Mouse (Mus musculus): ENCODE measurements around the gene Clec10a.

Gene Clec10a

GRCm38 (mm10) chr11:70185120-70185519 is 29.1 kb downstream of the Clec10a start:
- no peak for DNase-seq

GRCm38 (mm10) chr11:70189319-70190134 is 33.5 kb downstream of the Clec10a start:
- no peak for DNase-seq

GRCm38 (mm10) chr11:70191188-70191587 is 35.2 kb downstream of the Clec10a start:
- DNase-seq: no peak

GRCm38 (mm10) chr11:70192157-70192556 is 36.2 kb downstream of the Clec10a start:
- no peak for DNase-seq

GRCm38 (mm10) chr11:70193354-70194285 is 37.6 kb downstream of the Clec10a start:
- no peak for DNase-seq

GRCm38 (mm10) chr11:70198332-70198731 is 42.3 kb downstream of the Clec10a start:
- DNase-seq: no peak

- no peak for DNase-seq
These were observed 43.1 kb downstream of the Clec10a start for GRCm38 (mm10) chr11:70199107-70199506.

- no peak for DNase-seq
These were observed 44.1 kb downstream of the Clec10a start for GRCm38 (mm10) chr11:70200036-70200608.

GRCm38 (mm10) chr11:70201691-70202090 is 45.7 kb downstream of the Clec10a start:
- peak; percentile 94 to 96 for DNase-seq

GRCm38 (mm10) chr11:70206801-70207200 is 50.8 kb downstream of the Clec10a start:
- no peak for DNase-seq

- DNase-seq: no peak
These were observed 51.3 kb downstream of the Clec10a start for GRCm38 (mm10) chr11:70207283-70207682.

GRCm38 (mm10) chr11:70208778-70209388 is 52.9 kb downstream of the Clec10a start:
- DNase-seq: no peak

- no peak for DNase-seq
These were observed 54.7 kb downstream of the Clec10a start for GRCm38 (mm10) chr11:70210681-70211080.

GRCm38 (mm10) chr11:70211972-70212371 is 56.0 kb downstream of the Clec10a start:
- no peak for DNase-seq

- peak; percentile 20 to 46 for DNase-seq
These were observed 56.4 kb downstream of the Clec10a start, which contains the start of gene Slc16a11 for GRCm38 (mm10) chr11:70212423-70212822. Gene Slc16a11, plus strand, starts transcription at chr11:70212752.

- peak; percentile 87 to 88 for DNase-seq
These were observed 56.9 kb downstream of the Clec10a start for GRCm38 (mm10) chr11:70212896-70213295.

GRCm38 (mm10) chr11:70213736-70214135 is 57.7 kb downstream of the Clec10a start:
- peak in 1 of 2 experiments; percentile 68 for DNase-seq

GRCm38 (mm10) chr11:70214191-70214855 is 58.3 kb downstream of the Clec10a start:
- peak; percentile 68 to 71 for DNase-seq

- DNase-seq: peak in 1 of 2 experiments; percentile 52
These were observed 58.8 kb downstream of the Clec10a start for GRCm38 (mm10) chr11:70214856-70215209.

GRCm38 (mm10) chr11:70215301-70215700 is 59.3 kb downstream of the Clec10a start:
- DNase-seq: peak; percentile 48 to 54

- no peak for DNase-seq
These were observed 60.1 kb downstream of the Clec10a start for GRCm38 (mm10) chr11:70216103-70216502.

- DNase-seq: no peak
These were observed 62.0 kb downstream of the Clec10a start for GRCm38 (mm10) chr11:70218039-70218438.

Measured in cerebellum, postnatal 10 days (tissue).